Mouse (Mus musculus): Measurements from ENCODE around the gene Cdc25b. TPM values are rescaled to one million over a fixed set of nuclear protein-coding genes. Genes with fewer than 3 reads are reported as not detected.

Gene Cdc25b
- polyA plus RNA-seq, 1 experiment from 2014 or later = 32.5 TPM

GRCm38 (mm10) chr2:131166172-131166571 lies 20.6 kb upstream of the Cdc25b start:
- 0 out of 2 replicates have a peak, but pooled peaks cover 8% of the 10 kb centered on the region for H3K9me3 ChIP-seq
- H3K36me3 ChIP-seq = no peaks in the 10 kb centered on the region
- H3K9ac ChIP-seq = no peak overlapping the region
- WGBS = 85% methylated on average over 2 of the region's 2 CpGs
- H3K4me3 ChIP-seq = no peak overlapping the region
- peaks cover 7% of the 10 kb centered on the region for H3K4me1 ChIP-seq (replicated peaks)
- H3K4me2 ChIP-seq = no peak overlapping the region
- ATAC-seq (ENCODE audit: low read depth) = no peak
- H3K27me3 ChIP-seq = peaks cover 13% of the 10 kb centered on the region
- H3K27ac ChIP-seq (replicated peaks) = no peak overlapping the region

DNA sequence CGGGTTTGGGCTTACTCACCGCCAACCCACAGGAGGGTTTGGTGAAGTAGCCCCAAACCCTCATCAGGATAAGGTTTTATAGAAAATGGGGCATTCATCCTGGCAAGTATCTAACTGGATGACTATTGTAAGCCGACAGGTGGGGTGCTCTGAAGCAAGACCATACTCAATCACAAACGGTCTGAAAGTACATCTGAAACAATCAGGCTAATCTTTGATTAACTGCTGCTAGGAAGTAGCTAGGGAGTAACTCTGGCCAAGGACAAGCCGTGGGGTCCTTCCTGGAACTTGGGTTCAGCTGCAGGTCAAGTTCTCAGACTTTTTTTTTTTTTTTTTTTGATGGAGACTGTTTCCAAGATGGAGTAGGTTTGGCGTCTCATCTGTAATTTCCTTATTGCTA lies 18.8 kb upstream of the Cdc25b start:
- Histone ChIP-seq H3K4me1 (replicated peaks) (peaks cover 12% of the 10 kb centered on the region), H3K9ac (no peak overlapping the region), H3K9me3 (0 out of 2 replicates have a peak, but pooled peaks cover 8% of the 10 kb centered on the region), H3K27me3 (peaks cover 31% of the 10 kb centered on the region), H3K4me2 (no peak overlapping the region), H3K4me3 (no peak overlapping the region), H3K36me3 (no peaks in the 10 kb centered on the region), H3K27ac (replicated peaks) (no peak overlapping the region)
- 84% methylated on average over 6 of the region's 6 CpGs for WGBS
- no peak for ATAC-seq (ENCODE audit: low read depth)

DNA sequence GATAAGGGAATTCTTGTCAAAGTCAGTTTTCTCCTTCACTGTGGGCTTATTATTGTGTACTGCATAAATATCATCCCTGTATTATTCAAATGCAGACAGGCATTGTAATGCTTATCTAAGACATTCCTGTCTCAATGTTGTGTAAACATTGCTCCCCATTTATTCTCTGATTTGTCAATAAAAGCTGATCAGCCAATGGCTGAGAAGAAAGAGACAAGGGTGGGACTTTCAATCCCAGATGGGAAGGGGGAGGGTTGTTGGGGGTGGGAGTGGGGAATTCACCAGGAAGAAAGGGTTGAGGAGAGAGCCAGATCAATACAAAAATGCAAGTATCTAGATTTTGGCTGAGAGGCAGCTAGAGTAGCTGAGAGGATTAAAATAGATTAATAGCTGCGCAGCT lies 17.8 kb upstream of the Cdc25b start:
- ATAC-seq (ENCODE audit: low read depth) = no peak
- Histone ChIP-seq H3K36me3 (no peaks in the 10 kb centered on the region), H3K9me3 (0 out of 2 replicates have a peak, but pooled peaks cover 8% of the 10 kb centered on the region), H3K4me1 (replicated peaks) (peaks cover 17% of the 10 kb centered on the region), H3K27ac (replicated peaks) (no peak overlapping the region), H3K4me2 (no peak overlapping the region), H3K4me3 (no peak overlapping the region), H3K27me3 (peaks cover 39% of the 10 kb centered on the region), H3K9ac (no peak overlapping the region)
- WGBS = 81% methylated on average over 1 of the region's 1 CpGs

DNA sequence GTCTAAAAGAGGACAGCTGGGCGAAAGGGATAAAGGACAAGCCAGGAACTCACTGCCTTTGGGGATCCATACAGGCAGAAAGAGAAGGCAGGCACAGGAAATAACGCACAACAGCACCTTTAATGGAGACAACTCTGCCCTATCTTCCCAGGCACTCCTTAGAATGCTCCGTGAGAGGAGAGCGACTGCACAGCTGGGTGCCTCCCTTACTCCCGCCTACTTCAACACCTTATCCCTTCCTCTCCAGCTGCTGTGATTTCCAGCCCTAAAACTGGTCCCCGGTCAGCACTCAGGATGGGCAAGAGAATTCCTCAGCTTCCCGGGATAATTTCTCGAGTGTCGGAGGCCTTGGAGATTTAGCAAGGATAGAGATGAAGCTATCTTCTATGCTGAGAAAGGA lies 15.8 kb upstream of the Cdc25b start:
- Histone ChIP-seq H3K4me3 (peak overlapping the region; percentile 9; the same call in 1 of the 2 replicates), H3K9ac (no peak overlapping the region), H3K9me3 (no peaks in the 10 kb centered on the region), H3K27ac (replicated peaks) (no peak overlapping the region), H3K4me2 (peak overlapping the region; percentile 36; the same call in 1 of the 2 replicates), H3K36me3 (no peaks in the 10 kb centered on the region), H3K27me3 (peaks cover 39% of the 10 kb centered on the region), H3K4me1 (replicated peaks) (peaks cover 36% of the 10 kb centered on the region)
- ATAC-seq (ENCODE audit: low read depth) = no peak
- WGBS = 16% methylated on average over 9 of the region's 9 CpGs

DNA sequence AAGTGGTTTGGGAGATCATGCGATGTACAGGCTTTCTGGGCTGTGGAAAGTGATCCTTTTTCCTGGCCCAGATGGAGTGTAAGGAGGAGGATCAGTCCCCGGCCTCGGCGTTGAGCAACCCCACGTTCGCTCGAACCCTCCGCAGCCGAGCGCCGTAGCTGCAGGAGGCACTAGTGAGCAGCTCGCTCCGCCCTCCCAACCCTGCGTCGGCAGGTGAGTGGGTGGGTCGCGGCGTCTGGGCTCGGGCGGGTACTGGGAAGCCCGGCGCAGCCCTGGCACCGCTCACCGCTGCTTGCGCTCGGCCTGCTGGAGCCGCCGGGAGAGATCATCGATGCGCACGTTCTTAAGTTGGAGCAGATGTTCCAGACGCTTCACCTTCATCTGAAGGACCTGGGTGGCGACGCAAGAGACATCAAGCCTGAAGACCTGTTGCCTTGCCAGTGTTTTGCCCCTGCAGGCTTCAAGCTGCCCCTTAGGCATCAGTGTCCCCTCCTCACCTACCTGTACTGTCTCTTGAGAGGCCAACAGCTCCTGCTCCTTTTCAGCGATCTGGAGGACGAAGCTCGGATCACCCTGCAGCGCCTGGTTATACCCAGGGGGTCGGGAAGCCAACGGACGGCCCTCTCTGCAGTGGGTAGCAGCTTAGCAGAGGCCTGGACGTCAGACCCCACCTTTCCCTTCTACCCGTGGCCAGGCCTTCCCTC lies 15.2 kb upstream of the Cdc25b start:
- Histone ChIP-seq H3K4me3 (peak overlapping the region; percentile 9; the same call in 1 of the 2 replicates), H3K27ac (replicated peaks) (no peak overlapping the region), H3K9ac (no peak overlapping the region), H3K27me3 (peaks cover 39% of the 10 kb centered on the region), H3K36me3 (no peaks in the 10 kb centered on the region; the same call in 1 of the 2 replicates), H3K4me2 (peak overlapping the region; percentile 36), H3K9me3 (no peaks in the 10 kb centered on the region), H3K4me1 (replicated peaks) (peaks cover 42% of the 10 kb centered on the region)
- no peak for ATAC-seq (ENCODE audit: low read depth)
- WGBS = 5% methylated on average over 43 of the region's 43 CpGs

GRCm38 (mm10) chr2:131172322-131172721 lies 14.4 kb upstream of the Cdc25b start:
- H3K9me3 ChIP-seq = no peaks in the 10 kb centered on the region
- no peak overlapping the region for H3K9ac ChIP-seq
- no peak for ATAC-seq (ENCODE audit: low read depth)
- H3K4me3 ChIP-seq = no peak overlapping the region
- WGBS = 42% methylated on average over 9 of the region's 9 CpGs
- H3K4me2 ChIP-seq = no peak overlapping the region
- H3K36me3 ChIP-seq = peaks cover 3% of the 10 kb centered on the region; the same call in 1 of the 2 replicates
- peaks cover 50% of the 10 kb centered on the region for H3K4me1 ChIP-seq (replicated peaks)
- H3K27ac ChIP-seq (replicated peaks) = no peak overlapping the region
- H3K27me3 ChIP-seq = peaks cover 39% of the 10 kb centered on the region

GRCm38 (mm10) chr2:131174700-131175099 lies 12.0 kb upstream of the Cdc25b start:
- Histone ChIP-seq H3K9ac (peak overlapping the region; percentile 60), H3K27me3 (peaks cover 39% of the 10 kb centered on the region), H3K4me3 (peak overlapping the region; percentile 42), H3K4me1 (replicated peaks) (peaks cover 70% of the 10 kb centered on the region), H3K4me2 (peak overlapping the region; percentile 86), H3K9me3 (no peaks in the 10 kb centered on the region), H3K36me3 (peaks cover 8% of the 10 kb centered on the region), H3K27ac (replicated peaks) (no peak overlapping the region)
- ATAC-seq (ENCODE audit: low read depth) = peak; percentile 24
- 4% methylated on average over 11 of the region's 11 CpGs for WGBS

GRCm38 (mm10) chr2:131175286-131175944 lies 11.3 kb upstream of the Cdc25b start:
- ATAC-seq (ENCODE audit: low read depth) = no peak
- H3K9me3 ChIP-seq = no peaks in the 10 kb centered on the region
- H3K27ac ChIP-seq (replicated peaks) = no peak overlapping the region
- no peak overlapping the region for H3K9ac ChIP-seq
- peaks cover 8% of the 10 kb centered on the region for H3K36me3 ChIP-seq
- no peak overlapping the region for H3K4me3 ChIP-seq
- peaks cover 34% of the 10 kb centered on the region for H3K27me3 ChIP-seq
- peaks cover 70% of the 10 kb centered on the region for H3K4me1 ChIP-seq (replicated peaks)
- 69% methylated on average over 3 of the region's 3 CpGs for WGBS
- H3K4me2 ChIP-seq = no peak overlapping the region

- Histone ChIP-seq H3K27me3 (peaks cover 29% of the 10 kb centered on the region), H3K27ac (replicated peaks) (no peak overlapping the region), H3K36me3 (peaks cover 8% of the 10 kb centered on the region), H3K4me2 (peak overlapping the region; percentile 87; the same call in 1 of the 2 replicates), H3K4me1 (replicated peaks) (peaks cover 67% of the 10 kb centered on the region), H3K9ac (no peak overlapping the region), H3K4me3 (no peak overlapping the region), H3K9me3 (no peaks in the 10 kb centered on the region)
- 100% methylated on average over 1 of the region's 1 CpGs for WGBS
- ATAC-seq (ENCODE audit: low read depth) = no peak
These were observed 10.8 kb upstream of the Cdc25b start for GRCm38 (mm10) chr2:131175945-131176309.

GRCm38 (mm10) chr2:131176491-131176890 lies 10.3 kb upstream of the Cdc25b start:
- H3K27ac ChIP-seq (replicated peaks) = 0 out of 2 replicates have a peak overlapping the region, but pooled peaks have one; percentile 18
- H3K4me2 ChIP-seq = peak overlapping the region; percentile 87
- H3K27me3 ChIP-seq = peaks cover 23% of the 10 kb centered on the region
- H3K9me3 ChIP-seq = no peaks in the 10 kb centered on the region
- H3K4me3 ChIP-seq = peak overlapping the region; percentile 93; the same call in 1 of the 2 replicates
- H3K4me1 ChIP-seq (replicated peaks) = peaks cover 62% of the 10 kb centered on the region
- H3K36me3 ChIP-seq = peaks cover 8% of the 10 kb centered on the region
- peak overlapping the region; percentile 92 for H3K9ac ChIP-seq
- 57% methylated on average over 5 of the region's 5 CpGs for WGBS
- ATAC-seq (ENCODE audit: low read depth) = no peak

DNA sequence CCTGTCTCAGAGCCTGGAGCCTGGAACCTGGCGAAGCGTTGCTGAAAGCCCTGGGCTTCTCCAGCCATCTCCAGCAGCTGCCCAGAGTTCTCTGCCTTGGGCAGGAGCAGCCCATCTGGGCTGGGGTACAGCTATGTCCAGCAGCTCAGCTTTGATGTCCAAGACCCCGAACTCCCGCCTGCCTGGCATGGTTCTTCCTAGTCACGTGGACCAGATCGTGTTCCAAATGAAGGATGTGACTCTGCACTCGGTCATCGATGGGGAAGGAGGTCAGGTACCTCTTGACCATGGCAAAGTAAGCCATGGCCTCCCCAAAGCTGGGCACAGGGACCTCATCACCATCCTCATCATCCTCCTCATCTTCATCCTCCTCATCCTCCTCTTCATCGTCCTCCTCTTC lies 8.8 kb upstream of the Cdc25b start:
- Histone ChIP-seq H3K4me1 (replicated peaks) (peaks cover 58% of the 10 kb centered on the region), H3K4me2 (peak overlapping the region; percentile 87), H3K9me3 (no peaks in the 10 kb centered on the region), H3K27ac (replicated peaks) (peak overlapping the region; percentile 49), H3K27me3 (peaks cover 9% of the 10 kb centered on the region), H3K36me3 (peaks cover 8% of the 10 kb centered on the region), H3K4me3 (peak overlapping the region; percentile 93), H3K9ac (peak overlapping the region; percentile 92)
- 84% methylated on average over 9 of the region's 9 CpGs for WGBS
- no peak for ATAC-seq (ENCODE audit: low read depth)

GRCm38 (mm10) chr2:131178828-131179245 lies 7.9 kb upstream of the Cdc25b start:
- Histone ChIP-seq H3K9ac (peak overlapping the region; percentile 92), H3K9me3 (no peaks in the 10 kb centered on the region), H3K4me3 (peak overlapping the region; percentile 93), H3K4me2 (peak overlapping the region; percentile 87), H3K27me3 (no peaks in the 10 kb centered on the region), H3K36me3 (peaks cover 8% of the 10 kb centered on the region), H3K27ac (replicated peaks) (peak overlapping the region; percentile 96), H3K4me1 (replicated peaks) (peaks cover 53% of the 10 kb centered on the region)
- peak; percentile 2; the same call in 1 of the 2 replicates for ATAC-seq (ENCODE audit: low read depth)
- 22% methylated on average over 26 of the region's 26 CpGs for WGBS
